In the genomic region with DNA sequence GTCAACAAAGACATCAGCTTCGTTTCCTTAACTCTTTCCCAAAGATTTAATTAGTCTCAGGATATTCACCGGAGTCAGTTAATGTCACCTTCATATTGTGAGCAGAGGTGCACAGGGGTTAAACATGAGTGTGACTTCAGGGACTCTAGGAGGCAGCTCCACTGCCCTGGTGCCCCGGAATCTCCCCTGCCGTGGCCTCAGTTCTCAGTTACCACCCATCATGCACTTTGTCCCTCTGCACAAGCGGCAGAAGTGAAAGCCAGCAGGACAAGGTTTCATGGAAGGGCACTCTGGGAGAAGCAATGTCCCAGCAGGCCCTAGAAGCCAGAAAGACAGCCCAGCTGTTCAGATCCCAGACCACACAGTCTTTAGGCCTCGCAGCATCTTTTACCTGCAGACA, we compare ENCODE assay signal across 12 mouse cellular contexts.
DNase-seq lines count a peak whose midpoint lies in the region; ATAC-seq and TF ChIP-seq lines count a peak whose summit lies in the region.
"Had no signal": no experiment of that assay in that cellular context is flagged by ENCODE, and none has a peak within 500 bp of the region (broad histone marks: within the 10 kb centered on the region; RNA-seq: fewer than 3 reads in every experiment).

No protein-coding gene starts in this region.

- TF ChIP-seq POLR2A in small intestine, adult 2 months (IDR thresholded peaks at IDR 0.05; ENCODE audit: low read depth, low read length) = 0 out of 2 replicates have a peak, but pooled peaks have one; percentile 4

- H3K9ac ChIP-seq in liver, embryonic 16.5 days (ENCODE audit: low read depth, low read length) = no peak overlapping the region
- H3K9ac ChIP-seq in liver, embryonic 12.5 days = no peak overlapping the region
- no peak overlapping the region for H3K9ac ChIP-seq in intestine, embryonic 15.5 days
- H3K9ac ChIP-seq: liver, embryonic 15.5 days had no signal

- H3K27me3 ChIP-seq in liver, embryonic 16.5 days (ENCODE audit: control insufficient read depth, insufficient read depth, low read depth, low read length) = no peaks in the 10 kb centered on the region
- no peaks in the 10 kb centered on the region for H3K27me3 ChIP-seq in liver, embryonic 12.5 days (replicated peaks)
- H3K27me3 ChIP-seq in intestine, embryonic 15.5 days (replicated peaks) = no peaks in the 10 kb centered on the region
- no peaks in the 10 kb centered on the region for H3K27me3 ChIP-seq in small intestine, adult 2 months (ENCODE audit: control insufficient read depth, insufficient read depth, low read length)
- H3K27me3 ChIP-seq: liver, embryonic 15.5 days had no signal

- WGBS in liver, embryonic 16.5 days (ENCODE audit: insufficient replicate concordance) = 59% methylated on average over 6 of the region's 6 CpGs
- WGBS in liver, embryonic 12.5 days (ENCODE audit: insufficient replicate concordance) = 60% methylated on average over 6 of the region's 6 CpGs
- WGBS in intestine, embryonic 15.5 days = 46% methylated on average over 6 of the region's 6 CpGs
- 25% methylated on average over 6 of the region's 6 CpGs for WGBS in small intestine, adult 2 months

- TF ChIP-seq CTCF in small intestine, adult 2 months (IDR thresholded peaks at IDR 0.05; ENCODE audit: extremely low read depth, insufficient read length, insufficient replicate concordance, low read depth, low read length) = no peak
- no peak for TF ChIP-seq CTCF in layer of hippocampus, adult 2 months (conservative IDR thresholded peaks at IDR 0.05)

- H3K4me2 ChIP-seq in liver, embryonic 16.5 days (ENCODE audit: low read depth, low read length) = no peak overlapping the region
- H3K4me2 ChIP-seq in liver, embryonic 12.5 days = no peak overlapping the region
- H3K4me2 ChIP-seq in intestine, embryonic 15.5 days (replicated peaks) = no peak overlapping the region
- H3K4me2 ChIP-seq: heart, embryonic 11.5 days; liver, embryonic 15.5 days had no signal

- H3K4me1 ChIP-seq in liver, embryonic 16.5 days (ENCODE audit: control insufficient read depth, low read depth, low read length) = no peaks in the 10 kb centered on the region; the same call in 1 of the 2 replicates
- H3K4me1 ChIP-seq in liver, embryonic 12.5 days = no peaks in the 10 kb centered on the region
- H3K4me1 ChIP-seq in intestine, embryonic 15.5 days (replicated peaks) = peaks cover 13% of the 10 kb centered on the region
- peaks cover 12% of the 10 kb centered on the region for H3K4me1 ChIP-seq in small intestine, adult 2 months (ENCODE audit: control insufficient read depth, insufficient read depth, insufficient read length, low read length)
- H3K4me1 ChIP-seq: liver, embryonic 15.5 days had no signal

- peak; percentile 19 for DNase-seq in kidney, postnatal 10 days
- DNase-seq in lung, postnatal 36 days = no peak
- DNase-seq in adrenal gland, postnatal 4 days (ENCODE audit: low spot score in 2 of 2) = no peak
- no peak for DNase-seq in layer of hippocampus, adult 2 months (ENCODE audit: low spot score in 2 of 2)
- DNase-seq: gastrocnemius, postnatal 10 days had no signal

- H3K36me3 ChIP-seq in liver, embryonic 16.5 days (ENCODE audit: control insufficient read depth, insufficient read depth) = no peaks in the 10 kb centered on the region
- no peaks in the 10 kb centered on the region for H3K36me3 ChIP-seq in liver, embryonic 12.5 days
- H3K36me3 ChIP-seq in intestine, embryonic 15.5 days = no peaks in the 10 kb centered on the region
- H3K36me3 ChIP-seq in small intestine, adult 2 months (ENCODE audit: control insufficient read depth, insufficient read depth, low read length) = no peaks in the 10 kb centered on the region
- H3K36me3 ChIP-seq: liver, embryonic 15.5 days had no signal

- H3K4me3 ChIP-seq in liver, embryonic 16.5 days (ENCODE audit: low read depth, low read length) = no peak overlapping the region
- H3K4me3 ChIP-seq in liver, embryonic 12.5 days = no peak overlapping the region
- no peak overlapping the region for H3K4me3 ChIP-seq in intestine, embryonic 15.5 days (replicated peaks)
- H3K4me3 ChIP-seq in small intestine, adult 2 months (ENCODE audit: low read depth, low read length) = no peak overlapping the region
- no peak overlapping the region for H3K4me3 ChIP-seq in layer of hippocampus, adult 2 months
- H3K4me3 ChIP-seq: left cerebral cortex, adult 2 months; liver, embryonic 15.5 days had no signal

- H3K9me3 ChIP-seq in liver, embryonic 16.5 days (replicated peaks; ENCODE audit: control insufficient read depth, low read length) = no peaks in the 10 kb centered on the region
- no peaks in the 10 kb centered on the region for H3K9me3 ChIP-seq in liver, embryonic 12.5 days (replicated peaks)
- no peaks in the 10 kb centered on the region for H3K9me3 ChIP-seq in intestine, embryonic 15.5 days
- H3K9me3 ChIP-seq: liver, embryonic 15.5 days had no signal

- H3K27ac ChIP-seq in liver, embryonic 16.5 days (ENCODE audit: low read length) = no peak overlapping the region
- H3K27ac ChIP-seq in liver, embryonic 12.5 days = no peak overlapping the region
- H3K27ac ChIP-seq in intestine, embryonic 15.5 days = peak overlapping the region; percentile 63
- peak overlapping the region; percentile 69 for H3K27ac ChIP-seq in small intestine, adult 2 months (ENCODE audit: insufficient read depth, low read depth, low read length)
- no peak overlapping the region for H3K27ac ChIP-seq in layer of hippocampus, adult 2 months
- H3K27ac ChIP-seq: left cerebral cortex, adult 2 months; liver, embryonic 15.5 days had no signal

- ATAC-seq in liver, embryonic 16.5 days (ENCODE audit: low read depth) = peak; percentile 47; the same call in 1 of the 2 replicates
- no peak for ATAC-seq in liver, embryonic 12.5 days
- peak; percentile 84 for ATAC-seq in intestine, embryonic 15.5 days

Comparison
In these comparisons a context has a peak if more than half of its experiments do, and no peak if none do; other contexts are left out.
1. H3K27ac ChIP-seq: peak in intestine, embryonic 15.5 days (single experiment) and small intestine, adult 2 months (single experiment); none in liver, embryonic 16.5 days (single experiment), liver, embryonic 12.5 days (single experiment) and layer of hippocampus, adult 2 months (single experiment).